Mouse (Mus musculus): ENCODE results near the gene Ankrd55.

- TF ChIP-seq NELFE (IDR thresholded peaks at IDR 0.05; ENCODE audit: low read depth, low read length), result no peak
- TF ChIP-seq GATA1 (IDR thresholded peaks at IDR 0.05; ENCODE audit: low read depth, low read length), result no peak
- TF ChIP-seq USF1 (IDR thresholded peaks at IDR 0.05; ENCODE audit: low read depth, low read length), result no peak
- no peak for TF ChIP-seq POLR2A (IDR thresholded peaks at IDR 0.05; ENCODE audit: control insufficient read depth in 1 of 2, insufficient read depth in 1 of 2, low read depth in 1 of 2, low read length in 2 of 2, poor library complexity in 1 of 2)
- TF ChIP-seq ETS1 (IDR thresholded peaks at IDR 0.05; ENCODE audit: low read depth, low read length), result no peak
- TF ChIP-seq NRF1 (IDR thresholded peaks at IDR 0.05; ENCODE audit: insufficient read depth, low read depth, low read length, poor library complexity, severe bottlenecking), result no peak
These were observed 29.9 kb downstream of the Ankrd55 start for GRCm38 (mm10) chr13:112318124-112318523.
